Comparison of ENCODE assay signal across 8 mouse cellular contexts in genomic region chr13:55178556-55178955, GRCm38 (mm10). TPM values are rescaled to one million over a fixed set of nuclear protein-coding genes. Genes with fewer than 3 reads are reported as not detected.
DNase-seq lines count a peak whose midpoint lies in the region; ATAC-seq lines count a peak whose summit lies in the region.

No protein-coding gene starts in this region.

- peak; percentile 64 for DNase-seq in cerebellum, adult 11 months
- peak; percentile 77 to 80 for DNase-seq in adrenal gland, adult 18-20 months (ENCODE audit: low spot score in 2 of 2)
- DNase-seq in embryo, embryonic 11.5 days (ENCODE audit: low read depth, low spot score): peak; percentile 71
- peak; percentile 60 to 75 for DNase-seq in heart, adult 9 months (ENCODE audit: low spot score in 2 of 2)
- DNase-seq in layer of hippocampus, adult 9-10 months (ENCODE audit: low spot score): peak; percentile 79
- DNase-seq in lung, postnatal 25 days (ENCODE audit: low spot score): peak; percentile 74
- peak; percentile 68 to 77 for DNase-seq in right cerebral cortex, postnatal 10 days (ENCODE audit: low spot score in 2 of 2)

- no peak for ATAC-seq in cerebellum, adult (ENCODE audit: insufficient number of reproducible peaks, low FRiP score, low TSS enrichment)

RNA-seq across cellular contexts. Expression of gene Fgfr4, which starts 26.1 kb away (rescaled TPM):
- total RNA-seq in adrenal gland, adult 18-20 months (2021): 10 to 100 TPM; 28.4 to 38.7 TPM

RNA-seq across cellular contexts. Expression of gene Nsd1, which starts 31.0 kb away (rescaled TPM):
- 10 to 100 TPM; 76.4 to 82.4 TPM for total RNA-seq in adrenal gland, adult 18-20 months (2021)

RNA-seq across cellular contexts. Expression of gene Gm17617, which starts 45.2 kb away (rescaled TPM):
- total RNA-seq in adrenal gland, adult 18-20 months (2021): not detected
